Mouse (Mus musculus): ENCODE data around the gene Ush1c.

DNA sequence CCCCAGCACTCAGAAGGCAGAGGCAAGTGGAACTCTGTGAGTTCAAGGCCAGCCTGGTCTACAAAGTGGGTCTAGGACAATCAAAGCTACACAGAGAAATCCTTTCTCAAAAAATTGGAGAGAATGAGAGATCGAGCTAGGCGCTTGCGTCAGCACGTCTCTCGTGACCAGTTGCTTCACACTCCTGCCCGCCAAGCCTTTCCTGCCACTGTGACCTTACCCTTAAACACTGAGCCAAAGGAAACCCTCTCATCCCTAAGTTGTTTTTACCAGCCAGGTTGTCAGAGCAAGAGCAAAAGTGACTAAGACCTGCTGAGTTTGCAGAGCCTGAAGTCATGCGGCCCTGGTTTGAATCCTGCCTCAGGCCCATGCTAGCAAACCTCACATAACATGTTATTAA, 70.4 kb downstream of the Ush1c start:
- TF ChIP-seq CTCF (IDR thresholded peaks at IDR 0.05; ENCODE audit: extremely low read depth, insufficient read depth, insufficient read length, insufficient replicate concordance) (no peak), POLR2A (IDR thresholded peaks at IDR 0.05; ENCODE audit: low read depth, low read length) (no peak)
